Mouse (Mus musculus): ENCODE results near the gene Cdk14.

Gene Cdk14

DNA sequence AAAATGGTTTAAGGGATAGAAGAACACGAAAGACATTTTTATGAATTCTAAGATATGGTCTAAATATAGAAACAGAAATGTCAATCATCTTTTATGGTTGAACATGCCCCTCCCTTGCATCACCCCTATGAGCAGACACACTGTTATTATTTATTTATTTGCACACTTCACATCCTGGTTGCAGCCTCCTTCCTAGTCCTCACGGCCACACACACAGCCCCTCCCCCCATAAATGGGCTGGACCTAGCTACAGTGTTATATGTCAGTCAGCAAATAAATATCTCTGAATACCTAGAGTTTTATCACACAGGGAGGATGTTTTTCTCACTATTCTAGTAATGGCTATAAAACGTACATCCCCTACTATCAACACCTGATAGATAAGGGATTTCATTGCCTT, 633.3 kb downstream of the Cdk14 start:
- Histone ChIP-seq H3K27me3 (ENCODE audit: insufficient read depth, low read length) (no peaks in the 10 kb centered on the region), H3K36me3 (ENCODE audit: insufficient read depth, low read length) (no peaks in the 10 kb centered on the region), H3K4me1 (replicated peaks; ENCODE audit: low read depth, low read length) (no peaks in the 10 kb centered on the region), H3K9me3 (ENCODE audit: low read length) (no peaks in the 10 kb centered on the region), H3K4me3 (replicated peaks; ENCODE audit: low read length) (no peak overlapping the region)
- TF ChIP-seq POU5F1 (IDR thresholded peaks at IDR 0.05; ENCODE audit: borderline replicate concordance, low read length): no peak
- TF ChIP-seq NANOG (IDR thresholded peaks at IDR 0.05; ENCODE audit: borderline replicate concordance, low read length): no peak
- no peak for TF ChIP-seq CTCF (conservative IDR thresholded peaks at IDR 0.05; ENCODE audit: low read length)

GRCm38 (mm10) chr5:4778274-4778673, 641.8 kb downstream of the Cdk14 start:
- TF ChIP-seq POU5F1 (IDR thresholded peaks at IDR 0.05; ENCODE audit: borderline replicate concordance, low read length) (no peak), NANOG (IDR thresholded peaks at IDR 0.05; ENCODE audit: borderline replicate concordance, low read length) (no peak), CTCF (conservative IDR thresholded peaks at IDR 0.05; ENCODE audit: low read length) (no peak)
- Histone ChIP-seq H3K4me1 (replicated peaks; ENCODE audit: low read depth, low read length) (no peaks in the 10 kb centered on the region), H3K36me3 (ENCODE audit: insufficient read depth, low read length) (no peaks in the 10 kb centered on the region), H3K27me3 (ENCODE audit: insufficient read depth, low read length) (no peaks in the 10 kb centered on the region), H3K4me3 (replicated peaks; ENCODE audit: low read length) (no peak overlapping the region), H3K9me3 (ENCODE audit: low read length) (no peaks in the 10 kb centered on the region)

- Histone ChIP-seq H3K4me1 (replicated peaks; ENCODE audit: low read depth, low read length) (no peaks in the 10 kb centered on the region), H3K27me3 (ENCODE audit: insufficient read depth, low read length) (no peaks in the 10 kb centered on the region), H3K4me3 (replicated peaks; ENCODE audit: low read length) (no peak overlapping the region), H3K36me3 (ENCODE audit: insufficient read depth, low read length) (no peaks in the 10 kb centered on the region), H3K9me3 (ENCODE audit: low read length) (no peaks in the 10 kb centered on the region)
- TF ChIP-seq CTCF (conservative IDR thresholded peaks at IDR 0.05; ENCODE audit: low read length): no peak
Measured at GRCm38 (mm10) chr5:4776495-4776894, 643.6 kb downstream of the Cdk14 start.

- no peaks in the 10 kb centered on the region for H3K27me3 ChIP-seq (ENCODE audit: insufficient read depth, low read length)
- no peaks in the 10 kb centered on the region for H3K4me1 ChIP-seq (replicated peaks; ENCODE audit: low read depth, low read length)
- H3K36me3 ChIP-seq (ENCODE audit: insufficient read depth, low read length): no peaks in the 10 kb centered on the region
- TF ChIP-seq CTCF (conservative IDR thresholded peaks at IDR 0.05; ENCODE audit: low read length) (no peak), POU5F1 (IDR thresholded peaks at IDR 0.05; ENCODE audit: borderline replicate concordance, low read length) (no peak), NANOG (IDR thresholded peaks at IDR 0.05; ENCODE audit: borderline replicate concordance, low read length) (no peak)
- no peaks in the 10 kb centered on the region for H3K9me3 ChIP-seq (ENCODE audit: low read length)
- no peak overlapping the region for H3K4me3 ChIP-seq (replicated peaks; ENCODE audit: low read length)
Measured at GRCm38 (mm10) chr5:4773090-4773772, 646.9 kb downstream of the Cdk14 start.

- TF ChIP-seq POU5F1 (IDR thresholded peaks at IDR 0.05; ENCODE audit: borderline replicate concordance, low read length) (no peak), CTCF (conservative IDR thresholded peaks at IDR 0.05; ENCODE audit: low read length) (no peak), NANOG (IDR thresholded peaks at IDR 0.05; ENCODE audit: borderline replicate concordance, low read length) (no peak)
- no peaks in the 10 kb centered on the region for H3K9me3 ChIP-seq (ENCODE audit: low read length)
- H3K4me3 ChIP-seq (replicated peaks; ENCODE audit: low read length): no peak overlapping the region
Measured at GRCm38 (mm10) chr5:4770609-4771008, 649.5 kb downstream of the Cdk14 start.

DNA sequence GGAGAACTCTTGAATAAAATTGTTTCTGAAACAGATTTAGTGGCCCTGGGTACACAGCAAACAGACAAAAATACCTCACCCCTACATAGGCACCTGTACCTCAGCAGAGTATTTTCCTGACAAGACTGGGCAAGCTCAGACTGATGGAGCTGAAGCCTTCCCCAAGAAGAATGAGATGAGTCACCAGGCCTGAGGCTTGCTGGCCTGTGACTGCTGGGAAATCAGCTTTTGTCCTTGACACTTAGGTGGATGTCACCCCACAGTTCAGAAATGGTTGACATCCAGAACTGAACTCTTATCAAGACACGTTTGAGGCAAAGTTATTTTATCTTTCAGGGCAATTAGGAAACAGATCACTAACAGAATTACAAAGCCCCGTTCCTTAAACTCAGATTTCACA, 652.2 kb downstream of the Cdk14 start:
- Histone ChIP-seq H3K36me3 (ENCODE audit: insufficient read depth, low read length) (no peaks in the 10 kb centered on the region), H3K4me3 (replicated peaks; ENCODE audit: low read length) (no peak overlapping the region), H3K4me1 (replicated peaks; ENCODE audit: low read depth, low read length) (no peaks in the 10 kb centered on the region), H3K27me3 (ENCODE audit: insufficient read depth, low read length) (no peaks in the 10 kb centered on the region), H3K9me3 (ENCODE audit: low read length) (no peaks in the 10 kb centered on the region)
- TF ChIP-seq POU5F1 (IDR thresholded peaks at IDR 0.05; ENCODE audit: borderline replicate concordance, low read length): no peak
- TF ChIP-seq NANOG (IDR thresholded peaks at IDR 0.05; ENCODE audit: borderline replicate concordance, low read length): no peak
- no peak for TF ChIP-seq CTCF (conservative IDR thresholded peaks at IDR 0.05; ENCODE audit: low read length)

More at GRCm38 (mm10) chr5:4770609-4771008, 649.5 kb downstream of the Cdk14 start:
- H3K36me3 ChIP-seq (ENCODE audit: insufficient read depth, low read length): no peaks in the 10 kb centered on the region
- no peaks in the 10 kb centered on the region for H3K27me3 ChIP-seq (ENCODE audit: insufficient read depth, low read length)
- no peaks in the 10 kb centered on the region for H3K4me1 ChIP-seq (replicated peaks; ENCODE audit: low read depth, low read length)

DNA sequence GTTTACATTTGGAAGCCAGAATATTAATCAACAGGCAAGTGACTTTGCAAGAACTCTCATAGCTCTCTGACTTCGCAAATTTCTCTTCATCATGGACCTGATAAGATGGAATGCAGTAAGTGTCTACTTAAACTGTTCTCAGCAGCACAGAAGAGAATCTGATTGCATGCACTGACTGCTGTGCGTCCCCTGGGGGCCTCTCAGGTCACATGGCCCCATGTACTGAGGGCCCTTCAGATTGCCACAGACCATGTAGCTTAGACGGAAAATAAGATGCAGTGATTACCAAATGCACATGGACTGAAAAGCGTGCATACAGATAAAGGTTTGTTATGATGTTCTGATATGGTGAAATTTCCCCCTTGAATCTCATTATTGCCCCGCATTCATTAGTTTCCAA, 653.4 kb downstream of the Cdk14 start:
- H3K9me3 ChIP-seq (ENCODE audit: low read length): no peaks in the 10 kb centered on the region
- no peaks in the 10 kb centered on the region for H3K27me3 ChIP-seq (ENCODE audit: insufficient read depth, low read length)
- no peaks in the 10 kb centered on the region for H3K36me3 ChIP-seq (ENCODE audit: insufficient read depth, low read length)
- no peaks in the 10 kb centered on the region for H3K4me1 ChIP-seq (replicated peaks; ENCODE audit: low read depth, low read length)
- no peak for TF ChIP-seq NANOG (IDR thresholded peaks at IDR 0.05; ENCODE audit: borderline replicate concordance, low read length)
- TF ChIP-seq POU5F1 (IDR thresholded peaks at IDR 0.05; ENCODE audit: borderline replicate concordance, low read length): no peak
- no peak for TF ChIP-seq CTCF (conservative IDR thresholded peaks at IDR 0.05; ENCODE audit: low read length)
- no peak overlapping the region for H3K4me3 ChIP-seq (replicated peaks; ENCODE audit: low read length)

DNA sequence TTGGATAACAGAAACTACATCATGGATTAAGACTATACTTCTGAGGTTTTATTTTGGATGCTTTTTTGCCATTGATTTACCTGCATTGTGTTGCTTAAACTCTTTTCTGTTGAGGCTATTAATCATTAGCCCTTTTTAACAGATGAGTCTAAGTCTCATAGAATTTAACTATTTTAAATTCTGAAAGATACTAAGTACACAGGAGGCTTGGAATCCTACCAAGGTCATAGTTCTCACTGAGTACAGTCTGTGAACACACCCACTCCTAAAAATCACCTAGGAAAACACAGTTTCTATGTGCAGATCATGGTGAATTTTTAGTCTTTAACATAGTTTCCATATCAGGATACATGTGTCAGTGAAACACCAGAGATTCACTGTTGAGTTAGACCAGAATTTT, 658.2 kb downstream of the Cdk14 start:
- H3K36me3 ChIP-seq (ENCODE audit: insufficient read depth, low read length): no peaks in the 10 kb centered on the region
- H3K9me3 ChIP-seq (ENCODE audit: low read length): no peaks in the 10 kb centered on the region
- peaks cover 34% of the 10 kb centered on the region for H3K27me3 ChIP-seq (ENCODE audit: insufficient read depth, low read length)
- no peak overlapping the region for H3K4me3 ChIP-seq (replicated peaks; ENCODE audit: low read length)
- H3K4me1 ChIP-seq (replicated peaks; ENCODE audit: low read depth, low read length): peaks cover 6% of the 10 kb centered on the region; the same call in 1 of the 2 replicates
- no peak for TF ChIP-seq POU5F1 (IDR thresholded peaks at IDR 0.05; ENCODE audit: borderline replicate concordance, low read length)
- TF ChIP-seq NANOG (IDR thresholded peaks at IDR 0.05; ENCODE audit: borderline replicate concordance, low read length): no peak
- TF ChIP-seq CTCF (conservative IDR thresholded peaks at IDR 0.05; ENCODE audit: low read length): no peak

Measured in E14TG2a.4 (cell line).